Mouse (Mus musculus) inflammation-experienced regulatory T-cells, adult 6 months (primary cell): ENCODE results near the gene Fam71e1. TPM values are rescaled to one million over a fixed set of nuclear protein-coding genes. Genes with fewer than 3 reads are reported as not detected.

Source experiments
- ATAC-seq: one replicate; pipeline ENCODE4 v1.8.0; 2017
- polyA plus RNA-seq, 3 experiments: library from polyadenylated mRNA; unstranded; fragments of 100-300 nt; shearing (Covaris generic); gene quantifications; one replicate each; pipeline ENCODE4 v1.2.1; 2017

Fam71e1 gene
- polyA plus RNA-seq, 3 experiments from 2014 or later, result 2.7 to 5.2 (median 3.9) TPM

DNA sequence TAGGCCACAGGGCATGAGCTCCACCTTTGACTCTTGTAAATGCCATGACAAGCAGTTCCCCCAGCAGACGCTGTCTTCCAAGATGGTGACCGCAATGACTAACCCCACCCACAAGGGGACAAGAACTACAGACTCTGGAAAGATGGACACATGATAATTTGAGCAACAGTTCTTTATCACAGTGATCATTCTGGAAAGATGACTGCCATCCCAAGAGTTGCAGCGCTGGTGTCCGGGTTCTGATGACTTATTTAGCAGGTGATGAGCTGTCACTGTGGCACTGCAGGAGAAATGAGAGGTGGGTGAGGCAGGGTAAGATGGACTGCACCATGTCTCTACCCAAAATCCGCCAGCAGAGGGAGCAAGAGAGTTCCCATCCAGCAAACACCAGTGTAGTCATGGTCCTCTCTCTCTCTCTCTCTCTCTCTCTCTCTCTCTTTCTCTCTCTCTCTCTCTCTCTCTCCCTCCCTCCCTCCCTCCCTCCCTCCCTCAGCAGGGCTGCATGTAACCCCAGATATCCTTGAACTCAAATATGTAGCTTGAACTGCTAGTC is 5.3 kb downstream of the Fam71e1 start:
- peak; percentile 80 for ATAC-seq

DNA sequence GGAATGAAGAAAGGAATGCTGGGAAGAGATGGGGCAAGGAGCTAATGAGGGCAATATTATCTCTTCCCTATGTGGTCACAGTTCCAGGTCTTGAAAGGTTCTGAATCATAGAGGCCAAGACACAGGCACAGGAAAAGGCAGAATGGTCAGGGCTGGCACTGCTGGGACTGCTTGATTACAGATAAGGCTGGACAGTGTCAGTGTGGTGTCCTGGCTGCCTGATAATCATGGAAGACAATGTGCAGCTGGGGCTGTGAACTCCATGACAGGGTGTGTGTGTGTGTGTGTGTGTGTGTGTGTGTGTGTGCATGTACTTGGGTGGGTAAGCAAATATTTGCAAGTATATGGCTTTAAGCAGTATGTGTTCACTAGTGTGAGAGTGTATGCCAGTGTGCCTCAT is 11.1 kb downstream of the Fam71e1 start:
- no peak for ATAC-seq

DNA sequence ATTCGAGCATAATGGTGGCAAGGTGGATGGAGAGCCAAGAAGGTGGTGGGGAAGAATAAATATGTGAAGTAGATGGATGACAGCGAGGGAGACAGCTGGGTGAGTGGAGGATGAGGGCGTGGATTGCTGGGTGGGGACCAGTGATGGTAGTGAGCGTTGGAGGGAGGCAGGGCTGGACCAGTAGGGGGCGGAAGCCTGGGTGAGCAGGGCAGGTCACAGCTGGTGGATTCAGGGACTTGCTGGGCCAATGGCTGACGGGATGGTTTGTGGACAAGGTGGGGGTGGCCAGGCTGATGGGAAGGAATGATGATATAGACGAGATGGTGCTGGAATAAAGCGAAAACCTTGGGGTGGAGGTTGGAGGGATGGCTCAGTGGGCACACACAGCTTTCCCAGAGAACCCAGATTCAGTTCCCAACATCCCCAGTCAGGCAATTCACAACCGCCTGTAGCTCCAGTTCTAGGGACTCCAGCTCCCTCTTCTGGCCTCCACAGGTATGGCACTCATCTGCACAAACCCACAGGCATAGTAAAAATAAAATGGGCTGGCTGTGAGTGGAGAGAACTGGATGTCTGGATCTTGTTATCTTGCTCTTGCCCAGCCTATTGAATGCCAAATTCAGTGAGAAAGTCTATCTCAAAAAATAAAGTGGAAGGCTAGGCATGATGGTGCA is 23.0 kb downstream of the Fam71e1 start:
- ATAC-seq, result no peak

DNA sequence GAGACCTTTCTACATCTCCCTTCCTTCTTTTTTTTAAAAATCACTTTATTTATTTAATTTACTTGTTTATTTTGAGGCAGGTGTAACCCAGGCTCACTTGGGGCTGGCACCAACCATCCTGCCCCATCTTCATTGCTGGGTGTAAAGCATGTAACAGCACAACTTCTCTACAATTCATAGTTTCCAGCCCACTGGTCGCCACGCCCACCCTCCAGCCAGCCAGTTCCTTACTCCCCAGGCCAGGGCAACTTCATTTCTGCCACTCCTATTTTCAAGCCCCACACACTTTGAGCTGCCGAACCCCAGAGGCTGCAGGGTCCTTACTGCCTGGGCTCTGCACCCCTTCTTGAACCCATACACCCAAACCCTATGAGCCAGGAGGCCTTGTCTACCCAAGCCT is 24.6 kb downstream of the Fam71e1 start:
- ATAC-seq, result no peak

DNA sequence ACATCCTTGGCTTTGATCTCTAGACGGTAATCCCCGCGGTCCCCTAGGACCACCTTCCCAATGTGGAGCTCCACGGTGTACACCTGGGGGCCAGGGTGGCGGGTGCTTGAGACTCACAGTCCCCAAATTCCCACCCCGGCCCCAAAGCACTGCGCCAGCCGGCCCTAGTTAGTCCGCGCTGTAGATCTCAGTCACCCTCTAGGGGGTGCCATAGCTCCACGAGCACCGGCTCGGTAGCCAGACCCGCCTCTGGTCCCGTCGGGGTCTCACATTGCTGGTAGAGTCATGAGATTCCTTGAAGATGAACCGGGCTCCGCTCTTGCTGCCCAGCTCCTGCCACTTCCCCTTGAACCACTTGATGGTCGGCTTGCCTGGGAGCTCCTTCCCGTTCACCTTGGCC is 25.3 kb downstream of the Fam71e1 start:
- no peak for ATAC-seq

DNA sequence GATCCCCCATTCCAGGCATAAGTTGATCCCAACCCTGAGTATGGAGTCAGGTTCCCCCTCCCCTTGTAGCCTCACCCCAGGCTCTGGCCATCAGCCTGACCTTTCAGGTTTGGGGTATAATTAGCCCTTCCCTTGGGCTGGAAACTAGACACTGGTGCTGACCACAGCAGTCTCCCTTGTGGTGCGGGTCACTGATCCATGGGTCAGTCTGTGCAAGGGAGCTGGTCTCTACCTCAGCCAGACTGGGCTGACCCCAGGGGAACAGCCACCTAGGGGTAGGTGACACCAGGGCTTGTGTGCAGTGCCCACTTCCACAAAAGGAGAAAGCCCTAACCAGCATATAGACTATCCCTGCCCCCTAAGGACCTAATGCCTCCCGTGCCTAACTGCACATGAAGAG is 26.7 kb downstream of the Fam71e1 start:
- ATAC-seq, result no peak

DNA sequence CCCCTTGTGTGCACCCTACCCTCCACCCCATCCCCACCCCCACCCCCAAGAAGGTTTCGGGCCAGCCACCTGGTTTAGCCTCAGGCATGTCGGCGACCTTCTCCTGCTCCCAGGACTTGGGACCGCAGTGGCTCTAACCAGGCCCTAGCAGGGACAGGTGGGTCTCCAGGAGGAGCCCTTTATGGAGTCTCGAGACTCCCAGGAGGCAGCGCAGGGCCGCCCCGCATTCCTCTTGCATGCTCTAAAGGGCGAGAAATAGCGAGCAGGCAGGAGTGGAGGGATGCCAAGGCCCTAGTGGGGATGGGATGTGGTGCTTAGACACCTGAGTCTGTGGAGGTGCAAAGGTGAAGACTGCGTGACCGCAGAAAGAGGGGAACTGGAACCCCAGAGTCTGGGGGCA is 28.1 kb downstream of the Fam71e1 start, which contains the start of gene Mybpc2:
Gene Mybpc2 (minus strand): TSS at position 155 of the 400 bp plus-strand sequence.
- no peak for ATAC-seq

DNA sequence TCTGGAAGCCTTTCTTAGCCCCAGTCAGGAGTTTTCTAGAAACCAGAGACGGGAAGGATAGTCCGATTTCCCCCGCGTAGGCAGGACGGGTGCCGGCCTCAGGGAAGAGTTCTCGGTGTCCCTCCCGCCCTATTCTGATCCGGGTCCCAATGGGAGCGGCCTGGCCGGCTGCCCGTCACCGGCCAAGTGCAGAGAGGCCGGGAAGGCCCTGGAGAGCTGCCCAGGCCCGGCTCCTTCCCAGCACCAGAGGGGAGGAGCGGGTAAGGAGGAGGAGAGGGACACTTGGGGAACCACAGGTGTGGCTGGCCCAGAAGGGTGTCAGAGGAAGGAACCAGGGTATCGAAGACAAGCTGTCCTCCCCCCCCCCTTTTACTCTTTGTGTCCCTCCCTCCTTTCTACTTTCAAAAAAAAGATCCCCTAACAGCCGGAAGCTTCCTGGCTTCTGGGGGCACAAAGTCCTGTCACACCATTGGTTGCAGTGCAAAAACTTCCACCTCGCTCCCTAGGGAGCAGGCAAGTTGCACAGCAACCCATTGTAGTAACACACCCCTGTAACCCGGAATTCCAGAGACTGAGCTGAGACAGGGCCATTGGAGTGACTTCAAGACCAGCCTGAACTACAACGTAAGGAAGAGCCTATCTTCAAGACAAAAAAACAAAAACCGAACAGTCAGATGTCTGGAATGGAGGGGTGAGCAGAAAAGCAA is 28.9 kb downstream of the Fam71e1 start:
- ATAC-seq, result no peak

DNA sequence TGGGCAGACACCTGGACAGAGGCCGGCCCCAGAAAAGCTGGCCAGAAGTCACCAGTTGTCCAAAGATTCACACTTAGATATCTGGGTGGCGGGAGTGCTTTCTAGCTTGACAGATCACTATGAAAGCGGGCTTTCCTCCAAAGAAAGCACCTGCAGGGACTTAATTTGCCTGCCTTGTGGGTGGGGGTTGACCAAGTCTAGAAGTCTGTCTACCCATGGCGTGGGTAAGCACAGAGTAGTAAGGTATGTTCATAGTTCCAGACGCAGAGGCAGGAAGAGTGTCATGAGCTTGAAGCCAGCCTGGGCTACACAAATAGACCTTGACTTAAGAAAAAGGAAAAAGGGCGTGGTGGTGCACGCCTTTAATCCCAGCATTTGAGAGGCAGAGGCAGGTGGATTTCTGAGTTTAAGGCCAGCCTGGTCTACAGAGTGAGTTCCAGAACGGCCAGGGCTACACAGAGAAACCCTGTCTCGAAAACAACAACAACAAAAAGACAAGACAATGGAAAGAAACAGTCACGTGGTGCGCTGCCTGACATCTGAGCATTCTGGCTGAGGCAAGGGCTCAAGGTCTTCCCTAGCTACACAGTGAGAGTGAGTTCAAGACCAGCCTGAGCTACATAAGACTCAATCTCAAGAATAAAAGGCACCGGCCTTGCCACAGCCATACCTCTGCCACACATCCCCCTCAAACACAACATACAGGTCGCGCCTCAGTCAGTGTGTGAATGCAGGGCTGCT is 30.2 kb downstream of the Fam71e1 start:
- ATAC-seq, result no peak

DNA sequence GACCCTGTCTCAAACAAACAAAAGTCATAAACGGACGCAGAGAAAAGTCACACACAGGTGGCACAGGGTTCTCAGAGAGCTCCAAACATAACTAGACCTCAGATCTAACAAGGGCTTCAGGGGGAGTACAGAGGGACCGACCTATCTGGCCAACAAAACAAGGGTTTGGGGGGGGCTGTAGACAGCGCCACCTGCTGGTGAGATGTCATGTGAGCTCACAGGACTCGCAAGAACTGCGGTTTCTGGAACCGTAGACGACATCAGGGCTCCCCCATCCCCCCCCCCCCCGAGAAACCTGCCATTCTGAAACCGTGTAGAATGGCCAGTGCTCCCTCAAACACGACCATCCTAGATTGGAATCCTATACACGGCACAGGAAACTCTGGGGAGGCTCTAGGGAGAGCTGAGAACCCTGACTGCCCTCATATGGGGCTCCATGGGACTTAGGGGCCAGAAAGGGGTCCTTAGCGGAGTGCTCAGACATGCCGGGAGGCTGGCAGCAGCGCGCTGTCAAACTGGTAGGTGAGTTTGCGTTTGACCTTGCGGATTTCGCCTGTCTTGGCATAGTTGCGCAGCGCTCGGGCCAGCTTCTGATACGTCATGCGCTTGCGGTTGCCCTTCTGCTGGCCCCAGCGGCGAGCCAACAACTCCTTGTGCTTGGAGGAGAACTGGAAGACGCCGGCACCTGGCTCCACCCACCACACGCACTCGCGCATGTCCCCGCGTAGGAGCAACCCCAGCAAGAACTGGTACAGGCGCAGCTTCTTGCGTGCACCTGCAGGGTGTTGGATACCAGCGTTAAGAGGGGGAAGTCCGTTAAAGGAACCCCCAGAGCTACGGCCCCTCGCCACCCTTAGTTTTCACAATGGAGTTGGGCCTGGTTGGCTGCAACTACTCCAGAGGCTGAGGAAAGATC is 31.4 kb downstream of the Fam71e1 start:
- peak; percentile 50 for ATAC-seq

DNA sequence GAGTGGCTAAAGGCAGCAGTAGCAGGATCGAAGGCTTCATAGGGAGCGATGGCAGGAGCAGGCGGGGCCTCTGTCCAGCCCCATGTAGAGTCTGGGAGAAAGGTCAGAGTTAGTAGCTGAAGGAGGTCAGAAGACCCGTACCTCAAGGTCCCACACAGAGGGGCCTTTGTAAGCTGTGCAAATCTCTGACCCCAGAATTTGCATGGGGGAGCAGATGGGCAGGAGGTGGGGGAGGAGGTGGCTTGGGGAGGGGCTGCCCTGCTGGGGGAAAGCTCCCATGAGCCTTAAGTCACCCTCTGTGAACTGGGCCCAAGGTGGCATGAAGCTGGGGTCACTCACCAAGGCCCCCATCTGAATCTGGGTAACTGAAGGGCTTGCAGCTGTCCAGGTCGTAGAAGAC is 33.1 kb downstream of the Fam71e1 start:
- no peak for ATAC-seq

DNA sequence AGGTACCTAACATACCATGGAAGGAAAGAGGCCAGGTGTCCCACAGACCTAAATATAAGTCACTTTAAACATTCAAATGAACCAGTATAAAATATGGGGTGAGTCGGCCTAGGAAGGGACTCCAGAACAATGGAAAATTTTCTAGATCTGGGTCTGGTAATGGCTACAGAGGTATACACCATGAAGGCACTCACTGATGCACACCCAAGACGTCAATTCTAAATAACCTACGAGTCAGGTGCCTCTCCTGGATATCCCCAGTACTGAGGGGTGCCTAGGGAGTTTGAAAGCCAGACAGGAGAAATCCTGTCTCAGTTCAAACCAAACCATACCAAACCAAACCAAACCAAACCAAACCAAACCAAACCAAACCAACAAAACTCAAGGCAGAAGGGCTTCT is 34.1 kb downstream of the Fam71e1 start:
- no peak for ATAC-seq

DNA sequence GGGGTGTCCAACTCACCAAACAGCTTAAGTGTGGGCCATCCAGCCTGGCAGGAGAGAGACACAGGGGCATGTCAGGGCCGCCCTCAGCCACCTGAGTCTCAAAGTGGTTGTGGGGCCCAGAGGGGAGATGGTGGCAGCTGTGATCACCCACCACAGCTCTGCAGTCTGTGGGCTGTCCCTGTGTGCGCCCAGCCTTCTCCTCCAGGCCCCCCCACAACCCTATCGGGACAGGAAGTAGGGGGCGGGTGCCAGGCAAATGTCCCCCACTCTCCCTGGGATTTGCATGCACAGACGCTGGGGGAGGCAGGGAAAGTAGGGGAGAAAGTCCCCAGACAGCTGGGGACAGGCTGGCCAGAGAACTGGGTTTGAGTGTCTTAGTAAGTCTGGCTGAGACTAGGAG is 34.8 kb downstream of the Fam71e1 start:
- ATAC-seq, result no peak

DNA sequence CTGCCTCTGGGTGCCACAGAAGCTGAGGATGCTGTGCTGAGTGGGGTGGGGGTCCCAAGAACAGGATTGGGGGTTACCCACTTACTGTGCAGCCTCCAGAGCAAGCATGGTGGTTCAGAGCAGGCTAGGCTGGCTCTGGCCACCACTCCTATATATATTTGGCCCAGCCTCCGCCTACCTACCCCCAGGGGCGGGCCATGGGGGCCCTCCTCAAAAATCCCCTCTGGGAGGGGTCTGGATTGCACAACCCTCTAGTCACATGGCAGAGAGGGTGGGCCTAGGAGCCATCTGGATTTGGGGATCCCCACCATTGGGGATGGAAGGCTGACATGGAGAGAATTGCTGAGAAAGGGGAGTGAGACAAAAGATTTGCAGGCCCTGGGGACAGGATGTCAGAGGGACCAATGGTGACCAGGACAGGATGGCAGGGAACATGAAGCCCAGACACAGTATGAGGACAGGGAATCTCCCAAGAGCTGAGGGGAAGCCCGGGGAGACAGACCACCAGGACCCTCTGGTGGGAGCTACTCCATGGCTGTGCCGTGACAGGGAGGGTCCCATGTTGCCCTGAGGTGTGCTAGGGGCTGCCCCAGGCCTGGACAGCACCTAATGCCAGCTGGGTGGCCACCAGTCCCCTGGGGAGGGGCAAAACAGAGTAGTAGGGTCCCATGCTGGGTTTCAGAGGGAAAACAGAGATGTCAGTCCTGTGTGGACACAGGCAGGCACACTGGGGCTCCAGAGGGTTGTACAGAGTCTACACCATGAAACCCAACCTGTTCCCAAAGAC is 35.8 kb downstream of the Fam71e1 start, which contains the start of gene Spib:
Gene Spib (minus strand): TSS at position 126 of the 787 bp plus-strand sequence.
- no peak for ATAC-seq

DNA sequence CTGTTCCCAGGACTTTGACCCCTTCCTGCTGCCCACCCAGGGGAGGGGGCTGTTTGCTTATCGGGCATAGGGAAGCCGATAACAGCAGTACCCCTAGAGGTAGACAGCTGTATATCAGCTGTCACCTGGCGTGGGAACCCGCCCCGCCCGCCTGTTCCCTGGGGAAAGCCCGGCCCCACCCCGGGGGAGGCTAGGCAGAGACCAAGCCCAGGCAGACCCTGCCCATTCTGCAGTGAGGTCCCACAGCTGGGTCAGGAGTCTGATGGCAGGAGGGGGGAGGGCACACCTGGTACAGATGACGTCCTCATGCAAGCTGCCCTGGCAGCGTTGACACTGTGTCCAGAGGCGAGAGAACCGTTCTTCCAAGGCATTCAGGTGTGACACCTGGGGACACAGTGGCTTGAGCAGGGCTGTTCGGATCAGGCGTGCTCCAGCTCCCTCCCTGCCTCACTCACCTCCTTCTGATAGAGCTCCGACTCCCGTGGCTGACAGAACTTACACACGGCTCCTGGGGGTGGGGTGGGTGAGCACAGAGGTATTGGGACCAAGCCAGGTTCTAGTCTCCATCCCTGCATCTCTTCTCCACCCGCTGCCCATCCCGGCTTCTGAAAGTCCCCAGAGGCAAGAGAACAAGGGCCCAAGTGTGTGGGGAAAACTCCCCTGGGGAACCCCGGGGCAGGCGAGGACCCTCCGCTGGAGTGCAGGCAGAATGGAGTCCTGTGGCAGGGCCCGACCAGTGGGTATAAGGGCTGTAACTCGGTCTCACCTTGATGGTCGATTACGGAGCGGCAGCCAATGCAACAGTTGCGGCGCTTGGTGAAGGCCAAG is 36.8 kb downstream of the Fam71e1 start:
- ATAC-seq, result no peak

DNA sequence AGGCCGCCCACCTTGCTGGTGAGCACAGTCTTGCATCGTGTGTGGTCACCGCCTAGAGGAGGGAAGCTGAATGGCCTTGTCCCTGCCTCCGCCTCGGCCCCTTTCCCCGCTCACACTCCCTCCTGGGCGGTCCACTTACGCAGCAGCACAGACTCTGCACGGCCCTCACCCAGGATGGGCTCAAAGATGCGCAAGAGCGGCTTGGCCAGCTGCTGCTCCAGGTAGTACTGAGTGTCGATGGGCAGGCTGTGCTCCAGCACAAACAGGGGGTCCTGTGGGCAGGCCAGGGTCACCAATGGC is 37.3 kb downstream of the Fam71e1 start:
- no peak for ATAC-seq

DNA sequence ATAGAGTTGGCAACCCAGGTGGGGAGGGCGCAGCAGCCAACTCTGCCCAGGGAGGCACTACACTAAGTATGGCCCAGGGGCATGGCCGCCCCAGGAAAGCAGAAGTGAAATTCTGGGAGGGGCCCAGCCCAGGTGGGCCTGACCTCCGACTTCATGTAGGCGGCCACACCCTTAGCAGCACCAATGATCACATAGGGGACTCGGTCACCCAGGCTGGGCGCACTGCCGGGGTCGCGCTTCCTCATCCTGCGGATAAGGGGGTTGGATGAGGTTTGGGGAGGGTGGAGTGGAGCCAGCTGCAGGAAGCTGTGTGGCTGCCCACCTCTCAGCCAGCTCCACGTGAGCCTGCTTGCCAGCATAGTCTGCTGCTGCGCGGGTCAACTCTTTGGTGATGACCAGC is 37.9 kb downstream of the Fam71e1 start:
- no peak for ATAC-seq

DNA sequence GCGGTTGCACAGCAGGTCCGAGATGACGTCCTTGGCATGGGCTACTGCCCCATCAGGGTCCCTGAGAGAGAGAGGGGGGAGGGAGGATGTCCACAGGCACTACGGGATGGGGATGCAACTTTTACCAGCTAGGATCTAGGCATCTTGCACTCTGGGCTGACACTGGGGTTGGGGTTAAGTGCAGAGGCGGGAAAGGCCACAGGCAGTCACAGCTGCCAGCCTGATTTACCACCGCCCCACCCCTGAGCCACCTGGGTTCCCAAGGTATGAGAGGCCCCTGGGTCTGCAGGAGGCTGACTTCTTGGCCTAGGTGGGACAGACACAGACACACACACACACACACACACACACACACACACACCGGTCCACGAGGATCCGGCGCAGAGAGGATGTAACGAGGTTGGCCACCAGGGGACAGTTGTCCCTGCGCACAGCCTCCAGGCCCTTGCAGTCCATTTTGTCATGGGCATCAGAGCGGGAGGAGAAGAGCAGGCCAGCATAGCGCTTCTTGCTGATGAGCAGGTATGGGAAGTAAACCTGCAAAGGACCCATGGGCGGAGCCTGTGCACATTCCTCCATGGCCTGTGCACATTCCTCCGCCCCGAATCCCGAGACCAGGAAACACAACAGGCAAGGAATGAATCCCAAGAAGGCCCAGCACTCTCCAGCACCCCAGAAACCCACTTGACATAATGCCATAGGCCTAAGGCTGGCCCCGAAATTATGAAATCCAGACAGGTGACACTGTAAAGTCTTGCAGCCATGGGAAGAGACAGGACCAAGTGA is 38.5 kb downstream of the Fam71e1 start:
- ATAC-seq, result no peak

DNA sequence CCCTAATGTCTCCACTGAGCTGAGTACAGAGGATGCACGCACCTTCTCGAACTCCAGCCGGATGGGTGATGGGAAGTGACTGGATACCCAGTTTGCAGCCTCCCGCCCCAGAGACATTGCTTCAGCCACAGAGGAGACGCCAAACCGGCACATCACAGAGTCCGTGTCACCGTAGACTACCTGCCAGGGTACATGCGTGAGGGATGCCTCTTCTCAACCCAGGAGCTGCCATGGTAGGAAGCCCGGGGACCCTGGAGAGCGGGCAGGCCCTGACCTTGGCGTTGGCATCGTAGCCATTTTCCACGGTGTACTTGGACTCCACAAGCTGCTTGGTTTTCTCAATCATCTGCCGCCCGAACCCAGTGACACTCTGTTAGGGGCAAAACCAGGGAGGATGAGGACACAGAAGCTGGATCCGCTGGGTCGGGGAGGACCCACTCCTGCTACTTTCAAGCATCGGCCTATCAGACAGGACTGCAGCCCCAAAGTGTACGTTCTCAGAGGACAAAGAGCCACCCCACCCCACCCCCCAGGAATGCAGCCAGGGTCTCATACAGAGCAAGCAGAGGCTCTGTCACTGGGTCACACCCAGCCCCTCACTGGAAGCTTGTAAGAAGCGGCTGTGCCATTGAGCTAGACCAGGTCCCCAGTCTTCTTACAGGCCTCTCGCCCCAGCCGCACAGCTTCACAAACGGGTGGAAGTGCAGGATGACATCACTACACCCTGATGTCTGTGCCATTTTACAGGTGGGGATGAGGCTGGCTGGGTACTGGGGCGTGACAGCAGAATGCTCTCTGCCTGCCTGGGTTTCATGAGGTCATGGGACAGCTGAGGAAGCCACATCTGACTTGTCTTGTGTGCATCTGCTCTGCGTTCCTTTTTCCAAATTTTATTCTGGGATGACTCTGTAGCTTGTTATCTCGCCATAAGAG is 39.5 kb downstream of the Fam71e1 start:
- no peak for ATAC-seq
